Mouse (Mus musculus): ENCODE data around the gene Stard5.

DNA sequence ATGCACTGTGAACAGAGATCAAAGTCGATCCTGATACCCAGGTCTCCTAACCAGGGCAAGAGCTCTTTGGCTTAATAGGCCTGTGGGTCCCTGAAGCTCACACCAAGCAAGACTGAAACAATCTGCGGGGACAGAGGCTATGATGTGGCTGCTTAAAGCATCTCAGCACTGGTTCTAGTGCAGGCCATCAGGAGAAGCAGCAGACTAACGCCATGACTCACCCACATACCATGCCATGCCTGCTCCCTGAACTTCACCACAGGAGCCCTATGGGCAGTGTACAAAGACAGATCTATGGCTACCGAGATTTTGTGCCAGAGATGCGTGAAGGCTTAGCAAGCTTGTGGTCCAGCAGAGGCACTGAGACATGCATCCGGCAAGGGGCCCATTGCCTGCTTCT, 39.8 kb downstream of the Stard5 start:
- no peak for TF ChIP-seq POLR2A (IDR thresholded peaks at IDR 0.05; ENCODE audit: low read depth, low read length)
- no peak for TF ChIP-seq CTCF (conservative IDR thresholded peaks at IDR 0.05; ENCODE audit: insufficient read depth, insufficient read length, low read depth, low read length)
